Mouse (Mus musculus) hindbrain, embryonic 12.5 days (tissue): Measurements from ENCODE around the gene Gpr137. TPM values are rescaled to one million over a fixed set of nuclear protein-coding genes. Genes with fewer than 3 reads are reported as not detected.
"Not testable (repeated sequence)": the region's sequence is repeated elsewhere in the genome, so short reads cannot be mapped to it uniquely, and the experiment has no call there.

Experiments used
- ATAC-seq: fragments of 200-750 bp; cut with Nextera tagmentation; 2 replicates; pipeline ENCODE4 v1.8.0; 2017; ENCODE audit warnings: moderate TSS enrichment; ENCODE audit not compliant: low FRiP score
- H3K27ac ChIP-seq: fragments of 300-500 bp; sonication (generic); 2 replicates; pipeline ENCODE4 v1.5.1; 2016; ENCODE audit warnings: mild to moderate bottlenecking
- H3K27me3 ChIP-seq: fragments of 300-500 bp; sonication (generic); 2 replicates; pipeline ENCODE4 v1.6.1; 2016; ENCODE audit warnings: mild to moderate bottlenecking
- H3K36me3 ChIP-seq: fragments of 300-500 bp; sonication (generic); 2 replicates; pipeline ENCODE4 v1.6.1; 2016; ENCODE audit warnings: mild to moderate bottlenecking
- H3K4me1 ChIP-seq: fragments of 300-500 bp; sonication (generic); 2 replicates; pipeline ENCODE4 v1.6.1; 2016
- H3K4me2 ChIP-seq: fragments of 300-500 bp; sonication (generic); replicated peaks from 2 replicates; pipeline ENCODE4 v1.6.1; 2016; ENCODE audit warnings: mild to moderate bottlenecking
- H3K4me3 ChIP-seq: fragments of 300-500 bp; sonication (generic); 2 replicates; pipeline ENCODE4 v1.5.1; 2016; ENCODE audit warnings: mild to moderate bottlenecking
- H3K9ac ChIP-seq: fragments of 300-500 bp; sonication (generic); 2 replicates; pipeline ENCODE4 v1.6.1; 2016; ENCODE audit warnings: mild to moderate bottlenecking, moderate library complexity
- H3K9me3 ChIP-seq: fragments of 300-500 bp; sonication (generic); replicated peaks from 2 replicates; pipeline ENCODE4 v1.6.1; 2016; ENCODE audit warnings: mild to moderate bottlenecking
- WGBS: fragments of 180-500 bp; shearing (Covaris S2); methylation state at CpG from one replicate; pipeline ENCODE4 v1.1.7; 2016; 5-methylcytosine and 5-hydroxymethylcytosine counted together
- polyA plus RNA-seq: library from polyadenylated mRNA; unstranded; fragments of >200 nt; fragmentation: Nextera tagmentation; extraction: Ambion mirVana; gene quantifications from 2 replicates; pipeline ENCODE4 v1.2.1, GENCODE M21; 2016

Gene Gpr137
- polyA plus RNA-seq, 1 experiment from 2014 or later, result 40.6 TPM

DNA sequence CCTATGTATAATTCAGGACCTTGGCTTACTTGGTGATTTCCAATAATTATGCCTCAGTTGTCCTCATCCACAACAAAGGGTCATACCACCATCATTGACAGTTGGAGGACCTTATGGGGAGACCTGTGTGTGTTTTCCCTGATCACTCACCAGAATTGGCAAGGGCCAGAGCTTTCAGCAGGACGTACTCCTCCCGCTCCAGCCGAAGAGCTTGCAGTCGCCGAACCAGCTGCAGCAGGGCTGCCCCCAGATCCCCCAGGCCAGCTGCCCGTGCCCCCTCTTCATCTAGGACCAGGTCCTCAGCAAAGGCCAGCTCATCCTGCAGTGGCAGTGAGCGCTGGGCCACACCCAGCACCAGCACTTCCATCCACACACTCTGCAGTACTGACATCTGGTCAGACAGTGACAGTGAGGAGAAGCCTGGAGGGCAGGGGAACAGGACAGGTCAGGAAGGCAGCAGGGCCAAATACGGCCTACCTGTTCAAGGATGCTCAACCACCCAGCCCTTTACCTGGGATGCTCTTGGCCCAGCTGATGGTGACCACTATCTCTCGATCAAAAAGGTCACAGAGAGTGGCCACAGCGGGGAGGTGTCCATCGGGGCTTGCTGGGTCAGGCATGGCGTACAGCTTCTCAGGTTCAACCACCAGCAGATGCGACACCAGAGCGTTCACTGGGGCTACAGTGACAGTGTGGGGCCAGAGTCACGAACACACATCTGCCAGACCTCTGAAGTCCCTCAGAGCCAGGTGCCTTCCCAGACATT lies 29.9 kb downstream of the Gpr137 start:
- H3K9ac ChIP-seq, result no peak overlapping the region
- no peak overlapping the region for H3K4me2 ChIP-seq
- peaks cover 34% of the 10 kb centered on the region for H3K36me3 ChIP-seq
- no peak overlapping the region for H3K4me3 ChIP-seq
- no peak overlapping the region for H3K27ac ChIP-seq
- no peak for ATAC-seq
- H3K9me3 ChIP-seq, result no peaks in the 10 kb centered on the region
- H3K4me1 ChIP-seq, result peaks cover 27% of the 10 kb centered on the region
- H3K27me3 ChIP-seq, result no peaks in the 10 kb centered on the region
- 94% methylated on average over 15 of the region's 15 CpGs for WGBS

DNA sequence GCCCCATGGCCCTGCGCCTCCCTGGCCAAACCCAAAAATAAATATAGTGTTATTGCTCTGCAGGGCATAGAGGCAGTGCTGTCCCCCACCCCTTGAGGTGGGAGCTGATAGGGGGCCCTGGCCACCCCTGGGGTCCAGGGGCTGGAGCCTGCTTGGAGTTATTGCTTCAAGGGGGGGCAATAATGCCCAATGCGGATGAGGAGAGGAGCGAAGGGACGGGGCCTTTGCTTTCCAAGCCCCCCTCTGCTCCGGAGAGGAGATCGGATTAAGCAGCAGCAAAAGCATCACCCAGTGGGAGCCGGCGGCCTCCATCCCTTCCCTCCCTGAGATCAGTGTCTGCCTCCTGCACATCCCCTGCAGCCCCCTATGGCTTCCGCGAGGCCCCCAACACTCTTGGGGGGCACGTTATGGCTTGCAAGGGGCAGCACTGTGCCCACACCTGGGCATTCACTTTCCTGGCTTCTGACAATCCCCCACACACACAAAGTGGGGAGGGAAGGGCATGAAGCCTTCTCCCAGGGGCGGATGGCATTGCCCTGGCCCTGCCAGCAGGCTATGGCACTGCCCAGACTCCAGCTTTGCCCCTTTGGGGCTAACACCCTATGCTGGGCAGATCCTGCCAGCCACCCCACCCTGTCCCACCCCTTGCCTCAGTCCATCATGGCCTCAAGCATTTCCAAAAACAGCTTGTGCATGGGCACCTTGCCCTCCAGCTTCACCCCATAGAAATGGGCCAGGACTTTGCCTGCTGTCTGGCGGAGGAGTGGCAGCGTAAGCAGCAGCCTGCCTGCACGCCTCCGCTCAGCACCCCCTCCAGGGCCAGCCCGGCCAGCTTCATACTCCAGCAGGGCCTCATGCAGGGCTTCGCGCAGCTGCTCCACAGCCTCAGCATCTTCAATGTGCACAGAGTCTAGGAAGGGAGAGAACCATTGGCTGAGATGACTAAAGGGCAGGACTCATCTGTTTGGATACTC lies 30.9 kb downstream of the Gpr137 start:
- peak overlapping the region; percentile 57; the same call in 1 of the 2 replicates for H3K4me3 ChIP-seq

DNA sequence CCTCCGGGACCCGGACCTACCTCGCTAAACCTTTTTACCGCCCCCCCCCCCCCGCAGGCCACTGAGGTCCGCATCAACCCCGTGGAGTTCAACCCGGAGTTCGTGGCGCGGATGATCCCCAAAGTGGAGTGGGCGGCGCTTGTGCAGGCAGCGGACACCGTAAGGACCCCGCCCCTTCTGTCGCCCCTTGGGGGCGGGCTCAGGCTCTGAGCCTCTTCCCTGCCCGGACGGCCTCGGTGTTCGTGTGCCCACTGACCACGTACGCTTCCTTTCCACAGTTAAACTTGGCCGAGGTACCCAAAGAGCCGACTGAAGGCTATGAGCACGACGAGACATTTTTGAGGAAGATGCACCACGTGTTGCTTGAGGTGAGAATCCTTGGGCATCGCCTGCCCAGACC lies 32.0 kb downstream of the Gpr137 start:
- H3K4me3 ChIP-seq, result peak overlapping the region; percentile 57
- H3K27me3 ChIP-seq, H3K9me3 ChIP-seq: not testable (repeated sequence)
- peak overlapping the region; percentile 66 for H3K4me2 ChIP-seq
- peaks cover 27% of the 10 kb centered on the region for H3K4me1 ChIP-seq
- peak overlapping the region; percentile 95 for H3K27ac ChIP-seq
- peak overlapping the region; percentile 69 for H3K9ac ChIP-seq
- WGBS, result under 1% methylated on average over 28 of the region's 30 CpGs
- H3K36me3 ChIP-seq, result peaks cover 52% of the 10 kb centered on the region
- ATAC-seq, result peak; percentile 30; the same call in 1 of the 2 replicates

More for the DNA sequence above, 30.9 kb downstream of the Gpr137 start:
- H3K9me3 ChIP-seq, result no peaks in the 10 kb centered on the region
- peaks cover 27% of the 10 kb centered on the region for H3K4me1 ChIP-seq
- no peaks in the 10 kb centered on the region for H3K27me3 ChIP-seq
- WGBS, result 84% methylated on average over 19 of the region's 19 CpGs
- 0 out of 2 replicates have a peak overlapping the region, but pooled peaks have one; percentile 2 for H3K9ac ChIP-seq
- peak overlapping the region; percentile 66 for H3K4me2 ChIP-seq
- H3K36me3 ChIP-seq, result peaks cover 43% of the 10 kb centered on the region
- no peak for ATAC-seq
- H3K27ac ChIP-seq, result no peak overlapping the region

DNA sequence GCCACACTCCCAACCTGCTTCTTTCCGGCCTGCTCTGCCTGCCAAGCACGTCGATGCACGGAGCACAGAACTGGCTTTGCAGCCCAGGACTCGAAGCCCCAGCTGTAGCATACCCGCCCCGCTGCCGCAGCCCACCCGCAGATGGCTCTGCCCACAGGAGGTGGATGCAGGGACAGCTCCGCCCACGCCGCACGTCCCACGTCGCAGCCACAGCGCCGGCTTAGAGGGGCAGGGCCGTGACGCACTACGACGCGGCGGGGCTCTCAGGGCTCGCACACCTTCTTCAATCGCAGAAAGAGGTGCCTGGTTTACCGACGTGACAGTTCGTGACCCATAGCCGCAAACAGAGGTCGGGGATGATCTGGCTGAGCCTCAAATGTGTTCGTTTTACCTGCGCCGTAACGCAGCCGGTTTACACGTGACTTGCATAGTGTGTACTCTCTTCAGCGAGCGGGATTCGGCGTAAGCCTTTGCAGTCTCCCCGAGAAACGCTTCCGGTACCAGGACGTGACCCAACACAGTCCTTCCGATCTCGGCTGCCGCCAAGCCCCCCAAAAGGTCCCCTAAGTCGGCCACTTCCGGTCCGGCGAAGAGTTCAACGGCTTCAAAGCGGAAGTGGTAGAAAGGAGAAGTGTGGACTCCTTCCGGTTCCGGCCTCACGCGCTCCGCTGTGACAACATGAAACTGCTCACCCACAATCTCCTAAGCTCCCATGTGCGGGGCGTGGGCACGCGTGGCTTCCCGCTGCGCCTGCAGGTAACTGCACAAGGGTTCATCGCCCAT lies 32.6 kb downstream of the Gpr137 start, which contains the start of the genes Trmt112 and Prdx5:
Trmt112 (plus strand) TSS at position 192 of the 783 bp plus-strand sequence.
Prdx5 (minus strand) TSS at position 600 of the 783 bp plus-strand sequence.
- Histone ChIP-seq H3K4me3 (peak within 1 kb of the TSS; percentile 57), H3K9me3 (no peaks in the 10 kb centered on the region), H3K4me1 (peaks cover 27% of the 10 kb centered on the region), H3K9ac (peak within 1 kb of the TSS; percentile 69), H3K27ac (peak within 1 kb of the TSS; percentile 95), H3K4me2 (peak within 1 kb of the TSS; percentile 66), H3K27me3 (no peaks in the 10 kb centered on the region), H3K36me3 (peaks cover 58% of the 10 kb centered on the region)
- under 1% methylated on average over 65 of the region's 65 CpGs for WGBS
- ATAC-seq, result peak; percentile 91

DNA sequence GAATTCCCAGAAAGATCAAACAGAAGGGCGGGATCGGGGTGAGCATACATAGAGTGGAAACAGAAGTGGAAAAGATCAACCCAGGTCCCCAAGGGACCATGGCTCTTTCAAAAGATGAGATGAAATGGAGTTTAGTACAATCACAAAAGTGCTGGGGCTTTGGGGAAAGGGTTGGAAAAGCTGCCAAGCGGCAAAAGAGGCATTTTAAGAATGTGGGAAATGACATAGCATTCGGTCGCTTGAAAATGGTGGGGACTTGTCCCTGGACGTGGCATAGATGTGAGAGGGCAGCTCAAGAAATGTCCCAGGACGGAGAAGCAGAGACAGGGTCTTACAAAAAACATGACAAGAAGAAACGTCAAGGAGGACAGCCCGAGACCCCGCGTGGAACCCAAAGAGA lies 33.3 kb downstream of the Gpr137 start:
- peak overlapping the region; percentile 57 for H3K4me3 ChIP-seq
- WGBS, result 10% methylated on average over 11 of the region's 11 CpGs
- ATAC-seq, result no peak
- H3K9me3 ChIP-seq, result no peaks in the 10 kb centered on the region
- H3K4me1 ChIP-seq, result peaks cover 27% of the 10 kb centered on the region
- no peaks in the 10 kb centered on the region for H3K27me3 ChIP-seq
- peak overlapping the region; percentile 95 for H3K27ac ChIP-seq
- H3K9ac ChIP-seq, result peak overlapping the region; percentile 66
- H3K36me3 ChIP-seq, result peaks cover 60% of the 10 kb centered on the region
- H3K4me2 ChIP-seq, result peak overlapping the region; percentile 66

DNA sequence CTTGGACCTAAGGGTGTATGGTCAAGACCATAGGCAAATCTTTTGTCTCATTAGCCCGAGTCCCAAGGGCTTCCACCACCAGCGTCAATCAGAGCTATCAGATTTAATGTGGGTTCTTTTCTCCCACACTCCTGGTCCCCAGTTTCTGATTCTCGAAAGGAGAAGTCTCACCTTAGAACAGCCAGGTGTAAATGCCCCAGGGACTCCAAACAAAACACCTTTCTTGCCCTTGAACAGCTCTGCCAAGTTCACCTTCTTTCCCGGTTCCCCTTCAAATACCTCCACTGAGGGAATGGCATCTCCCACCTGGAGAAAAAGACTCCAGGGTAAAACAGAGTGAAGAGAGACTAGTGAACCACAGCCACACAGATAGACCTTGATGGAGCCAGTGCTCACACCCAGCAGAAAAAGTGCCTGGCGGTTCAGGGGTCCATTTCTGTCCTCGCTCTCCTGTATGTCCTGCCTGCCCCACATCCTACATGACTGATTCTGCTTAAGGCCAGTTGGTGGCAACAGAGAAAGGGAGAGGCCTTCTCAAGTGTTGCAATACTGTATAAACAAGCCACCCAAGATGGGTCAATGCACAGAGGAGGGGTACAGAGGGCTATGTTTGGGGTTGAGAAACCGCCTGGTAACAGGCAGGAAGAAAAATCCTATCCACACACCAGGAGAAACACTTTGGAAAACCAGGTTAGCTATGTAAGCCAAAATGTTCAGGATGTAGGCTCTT lies 34.3 kb downstream of the Gpr137 start:
- H3K27ac ChIP-seq, result no peak overlapping the region
- H3K9ac ChIP-seq, result peak overlapping the region; percentile 66; the same call in 1 of the 2 replicates
- WGBS, result 92% methylated on average over 7 of the region's 7 CpGs
- no peak for ATAC-seq
- peaks cover 27% of the 10 kb centered on the region for H3K4me1 ChIP-seq
- peak overlapping the region; percentile 57 for H3K4me3 ChIP-seq
- no peaks in the 10 kb centered on the region for H3K27me3 ChIP-seq
- H3K4me2 ChIP-seq, result peak overlapping the region; percentile 66
- peaks cover 50% of the 10 kb centered on the region for H3K36me3 ChIP-seq
- H3K9me3 ChIP-seq, result no peaks in the 10 kb centered on the region

DNA sequence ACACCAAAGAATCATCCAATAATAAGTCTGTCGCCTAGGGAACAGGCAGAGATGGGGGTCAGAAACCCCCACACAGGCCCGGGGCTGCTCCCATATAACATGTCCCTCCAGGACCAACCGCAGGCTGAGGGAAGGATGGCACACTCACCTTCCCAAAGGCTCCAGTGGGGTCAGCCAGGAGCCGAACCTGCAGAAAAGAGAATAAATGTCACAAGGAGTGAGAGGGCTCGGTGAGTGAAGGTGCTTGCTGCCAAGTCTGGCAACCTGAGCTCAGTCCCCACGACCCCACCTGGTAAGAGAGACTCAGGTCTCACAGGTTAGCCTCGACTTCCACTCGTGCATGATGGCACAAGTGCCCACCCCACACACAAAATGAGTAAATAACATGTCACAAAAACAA lies 35.2 kb downstream of the Gpr137 start:
- Histone ChIP-seq H3K4me3 (no peak overlapping the region), H3K4me1 (peaks cover 27% of the 10 kb centered on the region), H3K36me3 (peaks cover 41% of the 10 kb centered on the region), H3K27ac (no peak overlapping the region), H3K4me2 (no peak overlapping the region), H3K9ac (no peak overlapping the region), H3K27me3 (no peaks in the 10 kb centered on the region), H3K9me3 (no peaks in the 10 kb centered on the region)
- 94% methylated on average over 8 of the region's 8 CpGs for WGBS
- ATAC-seq, result no peak

DNA sequence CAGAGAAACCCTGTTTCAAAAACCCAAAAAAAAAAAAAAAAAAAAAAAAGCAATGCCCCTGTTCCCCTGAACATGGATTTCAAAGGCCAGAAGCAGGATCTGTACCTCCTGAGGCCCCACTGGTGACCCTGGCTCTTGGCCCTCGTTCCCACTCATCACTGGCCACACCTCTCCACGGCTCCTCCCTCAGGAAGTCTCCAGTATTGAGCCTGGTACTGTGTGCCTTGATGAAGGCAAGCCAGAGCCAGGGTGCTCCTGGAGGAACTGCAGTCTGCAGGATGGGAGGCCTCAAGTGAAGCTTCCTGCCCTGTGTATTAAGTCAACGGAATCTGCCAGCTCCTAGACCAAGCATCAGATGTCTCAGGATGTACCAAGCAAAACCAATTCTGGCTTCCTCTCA lies 36.1 kb downstream of the Gpr137 start:
- Histone ChIP-seq H3K27me3 (no peaks in the 10 kb centered on the region), H3K36me3 (peaks cover 32% of the 10 kb centered on the region), H3K4me3 (no peak overlapping the region), H3K4me2 (no peak overlapping the region), H3K27ac (no peak overlapping the region), H3K9me3 (no peaks in the 10 kb centered on the region), H3K4me1 (peaks cover 19% of the 10 kb centered on the region), H3K9ac (no peak overlapping the region)
- no peak for ATAC-seq
- WGBS, result 90% methylated on average over 3 of the region's 3 CpGs

DNA sequence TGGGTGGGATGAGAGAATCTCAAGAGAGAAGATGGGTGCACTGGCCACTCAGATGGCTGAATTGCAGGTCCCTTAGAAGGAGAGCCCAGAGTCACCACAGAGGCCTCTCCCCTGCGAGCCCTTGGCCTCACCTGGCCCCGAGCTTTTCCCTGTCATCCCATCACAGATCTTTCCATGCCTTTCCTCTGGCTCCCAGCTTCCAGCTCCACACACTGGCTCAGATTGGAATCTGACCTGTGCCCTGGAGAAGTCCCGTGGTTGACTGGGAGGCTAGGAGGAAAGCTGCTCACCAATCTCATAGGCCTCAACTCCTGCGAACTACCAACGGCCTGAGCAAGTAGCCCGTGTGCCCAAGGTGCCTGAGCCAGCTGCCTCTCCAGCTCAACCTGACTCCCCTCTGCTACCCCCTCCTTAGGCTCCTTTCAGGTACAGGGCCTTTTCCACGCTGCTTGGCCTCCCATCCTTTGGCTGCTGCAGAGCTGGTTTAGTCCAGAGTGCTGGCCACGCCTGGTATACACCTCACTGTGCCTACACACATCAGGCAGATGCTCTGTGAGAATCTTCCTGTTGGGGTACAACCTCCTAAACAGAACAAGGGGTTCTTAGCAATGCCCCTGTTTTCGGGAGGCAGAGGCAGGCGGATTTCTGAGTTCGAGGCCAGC lies 36.7 kb downstream of the Gpr137 start:
- peaks cover 28% of the 10 kb centered on the region for H3K36me3 ChIP-seq
- peaks cover 15% of the 10 kb centered on the region for H3K4me1 ChIP-seq
- no peak overlapping the region for H3K4me3 ChIP-seq
- ATAC-seq, result no peak
- 89% methylated on average over 11 of the region's 11 CpGs for whole genome bisulfite sequencing
- no peak overlapping the region for H3K27ac ChIP-seq
- no peaks in the 10 kb centered on the region for H3K27me3 ChIP-seq
- no peaks in the 10 kb centered on the region for H3K9me3 ChIP-seq
- no peak overlapping the region for H3K9ac ChIP-seq
- no peak overlapping the region for H3K4me2 ChIP-seq

DNA sequence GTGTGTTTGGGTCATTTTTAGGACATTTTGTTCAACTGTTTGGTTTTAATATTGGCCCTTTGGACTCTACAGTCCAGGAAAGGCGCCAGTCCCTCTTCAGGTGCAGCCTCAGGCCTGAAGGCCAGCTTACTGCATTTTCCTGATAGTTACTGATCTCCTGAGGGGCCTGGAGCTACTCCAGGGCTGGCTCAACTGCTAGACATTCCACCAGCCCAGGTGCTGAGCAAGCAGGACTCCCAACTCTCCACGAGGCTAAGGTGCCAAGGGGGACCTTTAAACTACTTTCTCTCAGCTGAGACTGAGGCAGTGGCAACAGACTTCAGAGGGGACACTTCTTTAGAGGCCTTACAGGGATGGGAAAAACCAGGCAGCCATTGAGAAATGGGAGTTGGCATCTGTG lies 37.4 kb downstream of the Gpr137 start:
- H3K4me2 ChIP-seq, result no peak overlapping the region
- 81% methylated on average over 2 of the region's 2 CpGs for WGBS
- H3K4me3 ChIP-seq, result no peak overlapping the region
- peaks cover 15% of the 10 kb centered on the region for H3K4me1 ChIP-seq
- no peak overlapping the region for H3K27ac ChIP-seq
- peaks cover 28% of the 10 kb centered on the region for H3K36me3 ChIP-seq
- ATAC-seq, result no peak
- H3K9me3 ChIP-seq, result no peaks in the 10 kb centered on the region
- no peaks in the 10 kb centered on the region for H3K27me3 ChIP-seq
- no peak overlapping the region; the same call in 1 of the 2 replicates for H3K9ac ChIP-seq

DNA sequence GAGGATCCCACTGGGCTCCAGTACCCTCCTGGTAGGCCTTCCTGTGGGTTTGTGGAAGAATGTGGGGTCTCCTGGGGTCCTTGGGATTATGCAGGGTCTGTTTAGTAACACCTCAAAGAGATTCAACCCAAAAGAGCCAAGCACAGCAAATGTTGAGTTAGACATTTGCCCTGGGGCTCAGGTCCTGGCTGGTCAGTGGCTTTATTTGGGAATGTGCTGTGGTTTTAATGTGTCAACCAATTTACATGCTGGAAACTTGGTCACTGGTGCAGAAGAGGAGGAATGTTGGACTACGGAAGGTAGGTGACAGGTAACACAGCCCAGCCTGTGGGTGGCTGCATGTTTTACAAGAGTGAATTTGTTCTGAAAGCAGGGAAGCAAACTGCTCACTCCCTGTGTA lies 39.2 kb downstream of the Gpr137 start:
- 97% methylated on average over 1 of the region's 1 CpGs for WGBS
- Histone ChIP-seq H3K9me3 (no peaks in the 10 kb centered on the region), H3K4me3 (no peak overlapping the region), H3K36me3 (peaks cover 28% of the 10 kb centered on the region), H3K4me1 (peaks cover 5% of the 10 kb centered on the region), H3K27ac (no peak overlapping the region), H3K4me2 (no peak overlapping the region), H3K9ac (no peak overlapping the region), H3K27me3 (no peaks in the 10 kb centered on the region)
- ATAC-seq, result no peak
